Mouse (Mus musculus) hindbrain, embryonic 10.5 days (tissue): ENCODE measurements at regions not wholly inside any gene's neighbourhood (a gene's known extent, or its start where the extent isn't known, plus 50 kb on each side); places are given as distances from the start of the nearest gene placed in this dataset.

ENCODE experiments used
- DNase-seq: peaks from one replicate; pipeline ENCODE4 v3.0.0-alpha.2; 2017; ENCODE audit warnings: low spot score
- H3K27ac ChIP-seq: fragments of 300-500 bp; sonication (generic); 2 replicates; pipeline ENCODE4 v1.5.1; 2016; ENCODE audit warnings: mild to moderate bottlenecking, moderate library complexity
- H3K27me3 ChIP-seq: fragments of 300-500 bp; sonication (generic); 2 replicates; pipeline ENCODE4 v1.6.1; 2016; ENCODE audit warnings: mild to moderate bottlenecking; ENCODE audit not compliant: poor library complexity, insufficient read depth, severe bottlenecking
- H3K36me3 ChIP-seq: fragments of 300-500 bp; sonication (generic); 2 replicates; pipeline ENCODE4 v1.6.1; 2016; ENCODE audit warnings: mild to moderate bottlenecking, moderate library complexity
- H3K4me1 ChIP-seq: fragments of 300-500 bp; sonication (generic); replicated peaks from 2 replicates; pipeline ENCODE4 v1.6.1; 2016; ENCODE audit warnings: mild to moderate bottlenecking
- H3K4me3 ChIP-seq: fragments of 300-500 bp; sonication (generic); 2 replicates; pipeline ENCODE4 v1.5.1; 2016; ENCODE audit warnings: mild to moderate bottlenecking, moderate library complexity
- H3K9me3 ChIP-seq: fragments of 300-500 bp; sonication (generic); 2 replicates; pipeline ENCODE4 v1.6.1; 2016; ENCODE audit warnings: mild to moderate bottlenecking, moderate library complexity
- WGBS: fragments of 180-500 bp; shearing (Covaris S2); methylation state at CpG from one replicate; pipeline ENCODE4 v1.1.7; 2016; 5-methylcytosine and 5-hydroxymethylcytosine counted together

DNA sequence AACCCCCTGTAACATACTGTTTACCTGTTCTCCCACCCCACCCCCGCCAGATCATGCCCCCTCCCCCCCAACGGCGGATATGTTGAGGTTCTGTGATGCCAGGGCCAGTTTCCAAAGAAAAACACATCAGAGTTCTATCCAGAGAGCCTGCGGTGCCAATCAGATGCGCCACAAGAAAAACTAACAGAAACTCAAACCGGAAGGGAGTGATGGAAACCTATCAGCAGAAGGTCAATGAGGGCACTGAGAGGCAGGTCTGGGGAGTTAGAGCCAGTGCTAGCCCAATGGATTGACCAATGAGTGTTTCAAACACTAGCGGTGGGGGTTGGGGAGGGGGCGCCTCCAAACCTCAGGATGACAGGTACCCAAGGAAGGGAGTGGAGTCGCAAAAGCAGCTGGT lies 132.7 kb upstream of the Dynlrb2 start:
- no peak for DNase-seq
- 0 out of 2 replicates have a peak overlapping the region, but pooled peaks have one; percentile 25 for H3K27ac ChIP-seq
- no peak overlapping the region for H3K4me3 ChIP-seq
- no peaks in the 10 kb centered on the region for H3K27me3 ChIP-seq
- no peaks in the 10 kb centered on the region for H3K9me3 ChIP-seq
- peaks cover 36% of the 10 kb centered on the region for H3K4me1 ChIP-seq
- no peaks in the 10 kb centered on the region for H3K36me3 ChIP-seq
- WGBS, result 80% methylated on average over 9 of the region's 9 CpGs

DNA sequence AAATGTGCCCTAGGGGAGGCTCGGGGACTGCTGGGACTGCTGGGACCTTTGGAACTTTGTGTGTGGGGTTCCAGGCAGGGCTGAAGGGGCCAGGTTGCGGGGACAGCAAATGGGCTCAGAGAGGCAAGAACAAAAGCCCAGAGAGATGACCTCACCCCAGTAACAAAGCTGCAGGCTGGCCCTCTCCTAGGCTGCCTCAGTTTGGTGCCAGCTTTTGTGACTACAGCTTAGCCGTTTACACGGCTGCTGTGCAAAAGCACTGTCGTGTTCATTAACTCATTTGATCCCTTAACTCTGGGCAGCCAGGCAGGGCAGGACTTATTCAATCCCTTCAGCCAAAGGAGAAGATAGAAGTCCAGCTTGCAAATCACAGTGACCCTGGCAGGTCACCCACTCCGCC lies 137.3 kb upstream of the Dynlrb2 start:
- no peak for DNase-seq
- Histone ChIP-seq H3K4me3 (no peak overlapping the region), H3K9me3 (no peaks in the 10 kb centered on the region), H3K4me1 (peaks cover 40% of the 10 kb centered on the region), H3K27ac (no peak overlapping the region), H3K36me3 (no peaks in the 10 kb centered on the region), H3K27me3 (no peaks in the 10 kb centered on the region)
- WGBS, result 40% methylated on average over 6 of the region's 6 CpGs

DNA sequence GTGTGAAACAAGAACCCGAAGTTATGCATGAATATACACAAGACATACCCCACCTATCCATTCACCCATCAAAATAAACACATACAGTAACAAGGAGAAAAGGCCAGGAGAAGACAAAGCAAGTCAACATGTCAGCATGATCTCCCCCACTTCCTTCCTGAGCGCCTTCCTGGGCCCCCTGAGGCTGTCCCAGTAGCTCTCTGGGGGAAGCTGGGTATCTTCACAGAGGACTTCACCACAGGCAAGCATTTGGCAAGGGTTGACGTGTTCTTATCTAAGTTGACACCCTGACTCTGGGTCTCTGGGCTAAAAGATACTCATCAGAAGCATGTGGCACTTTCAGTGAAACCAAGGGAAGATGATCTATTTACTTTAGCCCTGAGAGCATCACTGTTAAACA lies 138.1 kb upstream of the Dynlrb2 start:
- no peaks in the 10 kb centered on the region for H3K9me3 ChIP-seq
- H3K36me3 ChIP-seq, result no peaks in the 10 kb centered on the region
- H3K27ac ChIP-seq, result no peak overlapping the region
- 70% methylated on average over 3 of the region's 3 CpGs for WGBS
- H3K4me1 ChIP-seq, result peaks cover 34% of the 10 kb centered on the region
- DNase-seq, result no peak
- H3K27me3 ChIP-seq, result no peaks in the 10 kb centered on the region
- no peak overlapping the region for H3K4me3 ChIP-seq

DNA sequence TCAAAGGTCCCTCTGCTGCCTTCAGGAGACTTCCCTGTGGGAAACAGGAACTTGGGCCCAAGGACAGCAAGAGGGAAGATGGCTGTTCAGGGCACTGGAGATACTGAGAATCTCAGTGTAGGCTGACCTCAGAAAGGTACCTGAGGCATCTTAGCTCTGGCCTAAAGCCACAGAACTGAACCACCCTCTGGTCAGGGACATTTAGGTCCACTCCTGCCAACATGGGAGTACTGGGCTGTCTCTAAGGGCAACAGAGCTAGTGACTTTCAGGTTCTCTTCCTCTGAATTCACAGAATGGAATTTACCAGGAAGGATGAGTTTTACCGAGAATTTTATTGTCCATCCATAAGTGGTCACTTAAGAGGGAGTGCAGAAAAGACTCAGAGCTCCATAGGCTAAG lies 140.0 kb upstream of the Dynlrb2 start:
- DNase-seq, result no peak
- Histone ChIP-seq H3K27me3 (no peaks in the 10 kb centered on the region), H3K27ac (no peak overlapping the region), H3K4me3 (no peak overlapping the region), H3K9me3 (no peaks in the 10 kb centered on the region), H3K4me1 (peaks cover 20% of the 10 kb centered on the region), H3K36me3 (no peaks in the 10 kb centered on the region)
- WGBS, result 83% methylated on average over 1 of the region's 1 CpGs

DNA sequence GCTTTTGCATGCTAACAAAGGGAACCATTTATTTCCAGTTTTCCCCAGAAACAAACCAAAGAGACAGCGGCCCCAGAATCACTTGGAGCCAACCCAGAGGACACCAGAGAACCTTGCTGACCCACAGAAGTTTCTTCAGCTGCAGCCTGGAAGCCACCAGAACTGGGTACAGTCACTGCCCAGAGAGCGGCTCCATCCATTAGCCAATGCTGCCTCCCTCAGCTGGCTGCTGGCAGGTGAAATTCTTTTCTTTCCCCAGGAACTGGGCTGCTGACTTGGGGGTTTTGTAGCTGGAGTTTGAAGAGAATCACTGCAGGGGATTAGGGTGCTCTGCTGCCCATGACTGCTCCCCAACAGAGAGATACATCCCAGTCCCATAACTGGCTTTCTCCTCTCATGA lies 140.6 kb upstream of the Dynlrb2 start:
- peaks cover 14% of the 10 kb centered on the region for H3K4me1 ChIP-seq
- H3K27me3 ChIP-seq, result no peaks in the 10 kb centered on the region
- H3K4me3 ChIP-seq, result no peak overlapping the region
- no peaks in the 10 kb centered on the region for H3K36me3 ChIP-seq
- peak; percentile 20 for DNase-seq
- WGBS, result 73% methylated on average over 2 of the region's 2 CpGs
- H3K27ac ChIP-seq, result no peak overlapping the region
- no peaks in the 10 kb centered on the region for H3K9me3 ChIP-seq

DNA sequence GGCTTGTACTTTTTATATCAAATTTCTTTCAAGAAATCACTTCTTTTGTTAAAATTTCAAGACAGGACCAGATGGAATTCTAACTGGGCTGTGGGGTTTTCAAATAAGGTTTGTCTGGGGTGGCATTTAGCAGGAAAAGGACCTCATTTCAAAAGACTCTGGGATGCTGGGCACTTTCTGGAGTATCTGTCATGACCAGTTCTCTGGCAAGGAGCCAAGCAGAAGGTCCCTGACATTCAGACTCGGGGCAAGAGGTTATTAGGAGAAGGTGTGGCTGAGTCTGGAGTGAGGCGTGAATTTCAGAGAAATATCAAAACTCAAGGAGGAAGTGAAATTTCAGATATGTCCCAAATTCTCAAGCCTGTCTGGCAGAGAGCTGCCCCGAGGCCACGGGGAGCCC lies 142.4 kb upstream of the Dynlrb2 start:
- DNase-seq, result no peak
- WGBS, result 75% methylated on average over 4 of the region's 4 CpGs
- H3K4me1 ChIP-seq, result peaks cover 6% of the 10 kb centered on the region
- no peaks in the 10 kb centered on the region for H3K27me3 ChIP-seq
- H3K9me3 ChIP-seq, result no peaks in the 10 kb centered on the region
- no peak overlapping the region for H3K27ac ChIP-seq
- H3K4me3 ChIP-seq, result no peak overlapping the region
- H3K36me3 ChIP-seq, result no peaks in the 10 kb centered on the region

DNA sequence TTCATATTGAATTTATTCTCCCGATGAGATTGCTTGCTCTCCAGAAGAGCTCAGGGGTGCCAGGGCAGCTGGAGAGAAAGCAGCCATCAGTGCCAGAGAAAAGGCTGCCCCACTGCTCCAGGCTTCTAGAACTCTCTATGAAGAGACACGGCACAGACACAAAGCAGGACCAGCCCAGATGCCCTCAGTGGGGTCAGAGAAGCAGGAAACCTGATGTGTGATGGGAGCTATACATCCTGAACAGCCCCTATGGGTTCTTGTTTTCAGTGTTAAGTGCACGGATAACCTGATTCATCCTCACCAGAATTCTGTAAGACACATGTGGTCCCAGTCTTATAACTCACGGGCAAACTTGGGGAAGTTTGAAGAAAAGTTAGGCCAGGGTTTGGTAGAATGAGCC lies 145.0 kb upstream of the Dynlrb2 start:
- H3K4me3 ChIP-seq, result no peak overlapping the region
- H3K9me3 ChIP-seq, result no peaks in the 10 kb centered on the region
- DNase-seq, result no peak
- no peak overlapping the region for H3K27ac ChIP-seq
- no peaks in the 10 kb centered on the region for H3K36me3 ChIP-seq
- WGBS, result 85% methylated on average over 4 of the region's 4 CpGs
- H3K27me3 ChIP-seq, result no peaks in the 10 kb centered on the region
- 0 out of 2 replicates have a peak, but pooled peaks cover 6% of the 10 kb centered on the region for H3K4me1 ChIP-seq

DNA sequence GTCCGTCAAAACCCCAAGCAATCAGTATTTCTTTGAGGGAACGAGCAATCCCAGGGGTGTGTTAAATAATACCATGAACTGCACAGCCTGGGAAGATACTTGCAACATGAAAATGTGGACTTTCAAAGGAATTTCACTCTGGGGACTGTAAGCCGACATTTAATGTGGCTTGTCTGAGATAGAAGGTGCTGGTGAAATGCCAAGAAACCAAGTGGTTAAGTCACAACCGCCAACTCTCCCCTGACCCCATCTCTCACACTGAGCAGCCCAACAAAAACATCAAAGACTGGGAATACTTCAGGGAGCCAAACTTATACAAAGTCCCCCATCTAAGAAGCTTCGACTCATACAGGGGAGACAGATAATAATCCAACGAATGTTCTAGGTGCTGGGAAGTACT lies 150.0 kb upstream of the Dynlrb2 start:
- Histone ChIP-seq H3K4me3 (no peak overlapping the region), H3K27me3 (no peaks in the 10 kb centered on the region), H3K9me3 (no peaks in the 10 kb centered on the region), H3K27ac (no peak overlapping the region), H3K4me1 (0 out of 2 replicates have a peak, but pooled peaks cover 3% of the 10 kb centered on the region), H3K36me3 (no peaks in the 10 kb centered on the region)
- WGBS, result 79% methylated on average over 6 of the region's 6 CpGs
- DNase-seq, result no peak

DNA sequence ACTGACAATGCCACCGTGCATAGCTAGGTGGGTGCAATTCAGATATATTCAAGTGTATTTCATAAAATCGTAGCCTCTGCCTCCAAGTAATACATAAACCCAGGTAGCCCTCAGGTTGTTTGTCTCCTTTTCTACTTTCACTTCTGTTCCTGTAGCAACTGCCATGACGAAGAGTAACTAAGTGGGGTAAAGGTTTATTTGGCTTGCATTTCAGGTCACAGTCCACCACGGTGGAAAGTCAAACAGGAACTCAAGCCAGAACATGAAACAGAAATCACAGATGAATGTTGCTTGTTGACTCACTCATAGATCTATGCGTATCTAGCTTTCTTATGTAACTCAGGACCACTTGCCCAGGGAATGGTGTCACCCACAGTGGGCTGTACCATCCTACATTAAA lies 150.9 kb upstream of the Dynlrb2 start:
- H3K4me1 ChIP-seq, result 0 out of 2 replicates have a peak, but pooled peaks cover 3% of the 10 kb centered on the region
- WGBS, result 95% methylated on average over 5 of the region's 5 CpGs
- no peak for DNase-seq
- no peak overlapping the region for H3K4me3 ChIP-seq
- no peaks in the 10 kb centered on the region for H3K9me3 ChIP-seq
- no peaks in the 10 kb centered on the region for H3K27me3 ChIP-seq
- H3K36me3 ChIP-seq, result no peaks in the 10 kb centered on the region
- H3K27ac ChIP-seq, result no peak overlapping the region

DNA sequence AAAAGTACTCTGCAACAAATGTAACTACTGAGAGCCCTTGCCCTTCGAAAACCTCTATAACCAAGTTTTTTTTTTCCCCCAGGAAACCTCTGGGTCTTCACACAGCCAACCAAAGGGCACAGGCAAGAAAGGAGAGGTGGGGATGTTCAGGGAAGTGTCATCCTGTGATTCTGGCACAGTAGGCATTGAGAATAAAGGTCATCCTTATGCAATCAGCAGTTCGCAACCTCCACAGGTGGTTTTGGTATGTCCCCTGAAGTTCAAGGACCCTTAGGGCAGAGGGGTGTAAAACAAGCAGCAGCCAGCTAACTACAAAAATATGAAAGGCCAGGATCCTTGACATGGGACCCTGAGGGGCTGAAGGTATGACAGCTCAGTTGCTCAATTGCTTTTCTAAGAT lies 152.1 kb upstream of the Dynlrb2 start:
- no peak overlapping the region for H3K27ac ChIP-seq
- WGBS, result 90% methylated on average over 2 of the region's 2 CpGs
- H3K36me3 ChIP-seq, result no peaks in the 10 kb centered on the region
- H3K4me1 ChIP-seq, result 0 out of 2 replicates have a peak, but pooled peaks cover 3% of the 10 kb centered on the region
- H3K9me3 ChIP-seq, result no peaks in the 10 kb centered on the region
- no peak overlapping the region for H3K4me3 ChIP-seq
- DNase-seq, result no peak
- no peaks in the 10 kb centered on the region for H3K27me3 ChIP-seq

DNA sequence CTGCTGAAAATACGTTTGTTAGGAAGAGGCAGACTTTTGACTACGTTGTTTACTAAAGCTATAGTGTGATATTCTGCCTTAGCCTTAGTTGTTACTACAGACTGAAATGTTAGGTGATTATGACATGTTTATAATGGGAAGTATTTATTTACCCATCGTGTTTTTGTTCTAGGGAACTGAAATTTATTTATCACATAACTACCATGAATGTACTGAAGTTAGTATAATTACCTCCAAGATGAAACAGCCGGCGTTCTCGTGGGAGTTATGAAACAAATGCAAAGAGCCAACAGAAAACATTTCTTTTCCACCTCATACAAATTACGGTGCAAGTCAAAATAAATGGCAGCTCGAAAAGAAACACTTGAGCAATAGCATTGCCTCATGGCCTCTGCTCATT lies 155.8 kb upstream of the Dynlrb2 start:
- Histone ChIP-seq H3K9me3 (no peaks in the 10 kb centered on the region), H3K36me3 (no peaks in the 10 kb centered on the region), H3K4me3 (no peak overlapping the region), H3K27me3 (no peaks in the 10 kb centered on the region), H3K4me1 (no peaks in the 10 kb centered on the region), H3K27ac (no peak overlapping the region)
- no peak for DNase-seq
- 88% methylated on average over 8 of the region's 8 CpGs for WGBS

DNA sequence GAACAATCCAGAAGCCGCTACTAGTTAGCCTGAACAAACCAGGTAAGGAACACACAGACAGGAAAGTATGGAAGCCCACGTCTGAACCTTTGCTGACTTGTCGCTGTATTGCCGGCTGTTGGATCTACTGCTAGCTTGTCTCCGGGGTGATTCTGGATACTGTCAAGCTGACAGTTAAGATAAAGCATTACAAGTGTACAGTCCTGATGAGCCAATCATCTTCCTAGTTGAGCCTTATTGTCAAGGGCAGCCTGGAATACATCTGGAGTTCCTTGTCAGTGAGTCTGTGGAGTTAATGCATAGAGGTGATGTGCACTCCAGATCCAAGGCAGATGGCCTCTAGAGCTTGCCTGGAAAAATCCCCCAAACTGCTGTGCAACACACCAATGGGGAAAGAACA lies 157.8 kb upstream of the Dynlrb2 start:
- Histone ChIP-seq H3K4me1 (no peaks in the 10 kb centered on the region), H3K27me3 (no peaks in the 10 kb centered on the region), H3K4me3 (no peak overlapping the region), H3K27ac (no peak overlapping the region), H3K9me3 (no peaks in the 10 kb centered on the region), H3K36me3 (no peaks in the 10 kb centered on the region)
- 91% methylated on average over 5 of the region's 5 CpGs for WGBS
- no peak for DNase-seq

DNA sequence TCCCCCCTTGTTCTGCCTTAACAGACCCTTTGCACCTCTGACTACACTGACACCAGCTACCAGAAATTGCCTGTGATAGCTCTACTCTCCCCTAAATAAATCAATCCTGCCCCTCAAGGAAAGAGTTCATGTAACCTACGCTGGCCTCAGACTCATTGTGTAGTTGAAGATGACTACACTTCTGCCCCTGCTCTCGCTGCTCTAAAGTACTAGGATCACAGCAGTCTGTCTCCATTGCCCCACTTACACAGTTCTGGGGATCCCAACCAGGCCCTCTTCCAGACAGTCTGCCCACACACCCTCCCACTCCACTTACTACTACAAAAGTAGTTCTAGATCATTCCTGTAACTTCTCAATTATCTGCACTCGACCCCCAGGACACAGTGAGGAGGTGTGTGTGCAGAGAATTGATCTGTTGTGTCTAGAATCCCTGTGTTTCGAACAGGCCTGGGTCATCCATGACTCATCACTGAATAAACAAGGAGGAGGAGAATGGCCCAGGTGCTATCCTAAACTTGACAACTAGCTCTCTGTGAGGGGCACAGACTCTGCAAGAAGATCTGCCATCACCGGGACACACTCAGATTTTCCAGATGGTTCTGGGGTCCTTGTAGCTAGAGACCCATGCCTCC lies 160.1 kb upstream of the Dynlrb2 start:
- Histone ChIP-seq H3K36me3 (no peaks in the 10 kb centered on the region), H3K4me1 (no peaks in the 10 kb centered on the region), H3K4me3 (no peak overlapping the region), H3K27ac (no peak overlapping the region), H3K9me3 (no peaks in the 10 kb centered on the region), H3K27me3 (no peaks in the 10 kb centered on the region)
- DNase-seq, result no peak
- 87% methylated on average over 5 of the region's 5 CpGs for WGBS

DNA sequence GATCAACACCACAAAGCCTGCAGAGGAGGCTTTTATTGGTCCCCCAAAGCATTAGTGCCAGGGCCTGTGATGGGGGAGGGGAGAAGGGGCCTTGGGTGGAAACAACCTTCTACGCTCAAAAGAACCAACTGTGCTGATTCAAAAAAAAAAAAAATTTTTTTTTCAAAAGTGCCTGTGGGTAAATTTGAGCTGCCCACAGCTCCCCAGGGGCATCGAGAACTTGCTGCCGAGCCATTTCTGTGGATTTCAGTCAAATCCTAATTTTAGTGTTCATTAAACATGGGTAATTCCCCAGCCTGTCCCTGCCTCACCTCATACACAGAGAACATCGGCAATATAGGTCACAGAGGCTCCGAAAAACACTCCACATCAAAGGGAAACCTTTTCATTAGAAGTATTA lies 161.2 kb upstream of the Dynlrb2 start:
- Histone ChIP-seq H3K4me3 (no peak overlapping the region), H3K9me3 (no peaks in the 10 kb centered on the region), H3K27me3 (no peaks in the 10 kb centered on the region), H3K27ac (no peak overlapping the region), H3K36me3 (no peaks in the 10 kb centered on the region), H3K4me1 (no peaks in the 10 kb centered on the region)
- WGBS, result 83% methylated on average over 5 of the region's 5 CpGs
- DNase-seq, result no peak
